Mouse (Mus musculus): ENCODE results near the gene Erc1. TPM values are rescaled to one million over a fixed set of nuclear protein-coding genes. Genes with fewer than 3 reads are reported as not detected.
"Not testable (repeated sequence)": the region's sequence is repeated elsewhere in the genome, so short reads cannot be mapped to it uniquely, and the experiment has no call there.

The Erc1 gene
- polyA plus RNA-seq, 1 experiment from 2014 or later = 21.3 TPM

GRCm38 (mm10) chr6:119674201-119674810, 173.7 kb downstream of the Erc1 start:
- DNase-seq (ENCODE audit: low spot score) = no peak
- no peaks in the 10 kb centered on the region for H3K9me3 ChIP-seq (replicated peaks)
- H3K27ac ChIP-seq (replicated peaks) = no peak overlapping the region
- H3K4me1 ChIP-seq = no peaks in the 10 kb centered on the region
- 92% methylated on average over 5 of the region's 5 CpGs for WGBS
- H3K4me3 ChIP-seq = no peak overlapping the region
- no peaks in the 10 kb centered on the region for H3K27me3 ChIP-seq (ENCODE audit: low read depth, poor library complexity, severe bottlenecking)
- H3K36me3 ChIP-seq = peaks cover 11% of the 10 kb centered on the region

GRCm38 (mm10) chr6:119669746-119670145, 178.2 kb downstream of the Erc1 start:
- H3K4me1 ChIP-seq = no peaks in the 10 kb centered on the region
- WGBS = 73% methylated on average over 3 of the region's 3 CpGs
- H3K27me3 ChIP-seq (ENCODE audit: low read depth, poor library complexity, severe bottlenecking) = no peaks in the 10 kb centered on the region
- peaks cover 6% of the 10 kb centered on the region for H3K36me3 ChIP-seq
- no peak for DNase-seq (ENCODE audit: low spot score)
- H3K4me3 ChIP-seq = no peak overlapping the region
- H3K9me3 ChIP-seq (replicated peaks) = no peaks in the 10 kb centered on the region
- H3K27ac ChIP-seq (replicated peaks) = no peak overlapping the region

- Histone ChIP-seq H3K36me3 (no peaks in the 10 kb centered on the region), H3K27ac (replicated peaks) (no peak overlapping the region), H3K4me3 (no peak overlapping the region), H3K4me1 (no peaks in the 10 kb centered on the region), H3K9me3 (replicated peaks) (no peaks in the 10 kb centered on the region), H3K27me3 (ENCODE audit: low read depth, poor library complexity, severe bottlenecking) (no peaks in the 10 kb centered on the region)
- DNase-seq (ENCODE audit: low spot score) = no peak
- 91% methylated on average over 2 of the region's 2 CpGs for WGBS
These were observed 185.0 kb downstream of the Erc1 start for GRCm38 (mm10) chr6:119662936-119663335.

GRCm38 (mm10) chr6:119661081-119661493, 186.9 kb downstream of the Erc1 start:
- Histone ChIP-seq H3K36me3 (no peaks in the 10 kb centered on the region), H3K4me1 (no peaks in the 10 kb centered on the region), H3K4me3 (no peak overlapping the region), H3K9me3 (replicated peaks) (no peaks in the 10 kb centered on the region), H3K27me3 (ENCODE audit: low read depth, poor library complexity, severe bottlenecking) (no peaks in the 10 kb centered on the region), H3K27ac (replicated peaks) (no peak overlapping the region)
- WGBS = 72% methylated on average over 3 of the region's 3 CpGs
- DNase-seq (ENCODE audit: low spot score) = no peak

- H3K9me3 ChIP-seq (replicated peaks) = no peaks in the 10 kb centered on the region
- H3K4me1 ChIP-seq = no peaks in the 10 kb centered on the region
- 94% methylated on average over 2 of the region's 2 CpGs for WGBS
- DNase-seq (ENCODE audit: low spot score) = no peak
- no peaks in the 10 kb centered on the region for H3K27me3 ChIP-seq (ENCODE audit: low read depth, poor library complexity, severe bottlenecking)
- no peaks in the 10 kb centered on the region for H3K36me3 ChIP-seq
- no peak overlapping the region for H3K27ac ChIP-seq (replicated peaks)
- no peak overlapping the region for H3K4me3 ChIP-seq
These were observed 189.5 kb downstream of the Erc1 start for GRCm38 (mm10) chr6:119658441-119658840.

- WGBS = 91% methylated on average over 7 of the region's 7 CpGs
- Histone ChIP-seq H3K27me3 (ENCODE audit: low read depth, poor library complexity, severe bottlenecking) (no peaks in the 10 kb centered on the region), H3K36me3 (no peaks in the 10 kb centered on the region)
These were observed 190.4 kb downstream of the Erc1 start for GRCm38 (mm10) chr6:119657418-119658178.

GRCm38 (mm10) chr6:119654777-119655176, 193.2 kb downstream of the Erc1 start:
- not testable (repeated sequence) for H3K4me3 ChIP-seq; H3K27ac ChIP-seq (replicated peaks); DNase-seq (ENCODE audit: low spot score); H3K27me3 ChIP-seq (ENCODE audit: low read depth, poor library complexity, severe bottlenecking); H3K36me3 ChIP-seq; H3K4me1 ChIP-seq; H3K9me3 ChIP-seq (replicated peaks)
- 94% methylated on average over 2 of the region's 2 CpGs for WGBS

More at GRCm38 (mm10) chr6:119657418-119658178, 190.4 kb downstream of the Erc1 start:
- Histone ChIP-seq H3K4me3 (no peak overlapping the region), H3K4me1 (no peaks in the 10 kb centered on the region), H3K27ac (replicated peaks) (no peak overlapping the region), H3K9me3 (replicated peaks) (no peaks in the 10 kb centered on the region)
- DNase-seq (ENCODE audit: low spot score) = no peak

- Histone ChIP-seq H3K4me3 (no peak overlapping the region), H3K36me3 (no peaks in the 10 kb centered on the region), H3K4me1 (peaks cover 20% of the 10 kb centered on the region), H3K9me3 (replicated peaks) (no peaks in the 10 kb centered on the region), H3K27ac (replicated peaks) (no peak overlapping the region), H3K27me3 (ENCODE audit: low read depth, poor library complexity, severe bottlenecking) (no peaks in the 10 kb centered on the region)
- WGBS = 86% methylated on average over 14 of the region's 14 CpGs
- DNase-seq (ENCODE audit: low spot score) = no peak
These were observed 204.0 kb downstream of the Erc1 start for GRCm38 (mm10) chr6:119643880-119644460.

GRCm38 (mm10) chr6:119643178-119643728, 204.7 kb downstream of the Erc1 start:
- Histone ChIP-seq H3K36me3 (no peaks in the 10 kb centered on the region), H3K27ac (replicated peaks) (no peak overlapping the region), H3K4me1 (peaks cover 17% of the 10 kb centered on the region), H3K27me3 (ENCODE audit: low read depth, poor library complexity, severe bottlenecking) (no peaks in the 10 kb centered on the region), H3K4me3 (no peak overlapping the region), H3K9me3 (replicated peaks) (no peaks in the 10 kb centered on the region)
- DNase-seq (ENCODE audit: low spot score) = no peak
- 94% methylated on average over 7 of the region's 7 CpGs for WGBS

- Histone ChIP-seq H3K4me3 (no peak overlapping the region), H3K9me3 (replicated peaks) (no peaks in the 10 kb centered on the region), H3K27me3 (ENCODE audit: low read depth, poor library complexity, severe bottlenecking) (no peaks in the 10 kb centered on the region), H3K4me1 (peaks cover 17% of the 10 kb centered on the region), H3K36me3 (no peaks in the 10 kb centered on the region), H3K27ac (replicated peaks) (no peak overlapping the region)
- 92% methylated on average over 2 of the region's 2 CpGs for WGBS
- no peak for DNase-seq (ENCODE audit: low spot score)
These were observed 205.2 kb downstream of the Erc1 start for GRCm38 (mm10) chr6:119642718-119643117.

GRCm38 (mm10) chr6:119635629-119636028, 212.3 kb downstream of the Erc1 start:
- DNase-seq (ENCODE audit: low spot score) = no peak
- Histone ChIP-seq H3K36me3 (no peaks in the 10 kb centered on the region; the same call in 1 of the 2 replicates), H3K27ac (replicated peaks) (no peak overlapping the region), H3K4me3 (no peak overlapping the region), H3K27me3 (ENCODE audit: low read depth, poor library complexity, severe bottlenecking) (no peaks in the 10 kb centered on the region), H3K4me1 (no peaks in the 10 kb centered on the region), H3K9me3 (replicated peaks) (no peaks in the 10 kb centered on the region)
- WGBS = 75% methylated on average over 2 of the region's 2 CpGs

- no peak for DNase-seq (ENCODE audit: low spot score)
- WGBS = 89% methylated on average over 3 of the region's 3 CpGs
- no peaks in the 10 kb centered on the region for H3K27me3 ChIP-seq (ENCODE audit: low read depth, poor library complexity, severe bottlenecking)
- H3K27ac ChIP-seq (replicated peaks) = no peak overlapping the region
- no peak overlapping the region for H3K4me3 ChIP-seq
- no peaks in the 10 kb centered on the region for H3K4me1 ChIP-seq
- peaks cover 22% of the 10 kb centered on the region for H3K36me3 ChIP-seq
- no peaks in the 10 kb centered on the region for H3K9me3 ChIP-seq (replicated peaks)
These were observed 217.3 kb downstream of the Erc1 start for GRCm38 (mm10) chr6:119630622-119631021.

GRCm38 (mm10) chr6:119601379-119601778, 246.6 kb downstream of the Erc1 start:
- H3K4me1 ChIP-seq = peaks cover 29% of the 10 kb centered on the region
- H3K27me3 ChIP-seq (ENCODE audit: low read depth, poor library complexity, severe bottlenecking) = no peaks in the 10 kb centered on the region
- no peak for DNase-seq (ENCODE audit: low spot score)
- no peaks in the 10 kb centered on the region for H3K36me3 ChIP-seq
- no peaks in the 10 kb centered on the region for H3K9me3 ChIP-seq (replicated peaks)
- peak overlapping the region; percentile 38; the same call in 1 of the 2 replicates for H3K27ac ChIP-seq (replicated peaks)
- H3K4me3 ChIP-seq = no peak overlapping the region
- 79% methylated on average over 2 of the region's 2 CpGs for WGBS
